Mouse (Mus musculus) T-helper 2 cell (primary cell): ENCODE measurements at regions not wholly inside any gene's neighbourhood (a gene's known extent, or its start where the extent isn't known, plus 50 kb on each side); places are given as distances from the start of the nearest gene placed in this dataset.

Source experiments
- in situ Hi-C: fragments of 300-600 bp; cut with MboI, MseI; formaldehyde crosslinking; loops from one replicate; pipeline ENCODE4 v1.15.1; 2025; ENCODE audit warnings: high pct_unique_total_duplicates

GRCm38 (mm10) chr10:54448352-54449043 is 372.1 kb upstream of the Man1a start:
- in situ Hi-C loops: no loop called here

DNA sequence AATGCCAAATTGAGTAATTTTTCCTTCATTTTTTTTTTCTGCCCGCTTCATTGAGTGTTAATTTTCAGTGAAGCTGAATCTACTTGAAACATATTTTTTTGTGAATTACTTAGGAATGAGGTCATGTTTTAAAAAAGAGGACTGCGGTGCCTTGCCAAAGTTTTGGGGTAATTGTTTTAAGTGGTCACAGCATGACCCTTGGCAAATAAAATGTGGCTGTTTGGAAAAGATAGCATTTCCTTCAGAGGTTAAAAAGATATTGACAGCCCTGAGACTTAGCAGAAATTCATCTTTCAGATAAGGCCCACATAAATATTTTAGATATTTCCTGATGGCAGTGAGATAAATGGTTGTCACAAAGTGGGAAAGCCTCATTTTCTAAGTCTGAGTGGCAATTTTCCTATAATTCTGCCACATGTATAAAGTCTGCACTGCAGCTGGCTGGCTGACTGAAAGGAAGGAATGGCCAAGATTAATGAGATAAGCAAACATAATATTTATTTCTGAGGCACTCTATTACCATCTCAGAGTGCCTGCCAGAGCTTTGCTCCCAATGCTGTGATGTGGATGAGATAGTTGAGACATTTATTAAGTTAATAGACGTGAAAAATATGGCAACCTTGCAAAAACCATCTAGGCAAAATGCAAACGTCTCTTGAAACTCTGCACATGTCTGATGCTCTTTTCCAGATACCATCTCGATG is 327.0 kb upstream of the Man1a start:
- in situ Hi-C loops: no loop called here

GRCm38 (mm10) chr10:54383751-54384150 is 307.3 kb upstream of the Man1a start:
- in situ Hi-C loops: no loop called here

DNA sequence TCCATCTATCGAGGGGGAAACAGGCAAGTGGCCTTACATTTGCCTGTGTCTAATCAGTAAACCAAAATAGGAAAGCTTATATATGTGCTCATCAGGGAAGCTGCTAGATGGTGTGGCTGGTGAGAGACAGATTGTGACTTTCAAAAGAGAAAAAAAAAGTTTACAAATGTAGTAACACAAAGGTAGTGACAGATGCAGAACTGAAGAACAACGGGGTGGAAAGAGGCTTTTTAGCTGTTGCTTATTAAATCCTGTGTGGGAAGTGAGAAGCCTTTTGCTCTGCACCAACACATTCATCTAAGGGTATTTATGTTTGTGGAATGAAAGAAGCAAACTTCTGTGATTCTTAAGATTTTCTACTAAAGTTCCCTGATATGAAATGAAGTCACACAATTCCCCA is 305.1 kb upstream of the Man1a start:
- in situ Hi-C loops: no loop called here

DNA sequence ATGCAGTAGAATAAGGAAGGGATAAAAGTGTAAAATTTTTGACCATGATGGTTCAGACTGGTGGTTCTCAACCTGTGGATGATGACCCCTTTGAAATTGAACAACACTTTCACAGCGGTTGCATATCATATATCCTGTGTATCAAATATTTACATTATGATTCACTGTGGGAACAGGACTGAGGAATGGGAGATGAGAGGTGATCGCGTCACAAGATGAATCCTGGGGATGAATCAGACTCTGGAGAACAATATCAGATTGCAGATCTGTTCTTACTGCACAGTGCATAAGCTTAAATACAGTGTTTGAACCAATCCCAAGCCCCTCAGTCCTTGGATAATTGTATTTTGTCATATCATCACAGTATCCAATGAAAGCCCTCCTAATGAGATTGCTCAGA is 292.7 kb upstream of the Man1a start:
- in situ Hi-C loops: no loop called here

DNA sequence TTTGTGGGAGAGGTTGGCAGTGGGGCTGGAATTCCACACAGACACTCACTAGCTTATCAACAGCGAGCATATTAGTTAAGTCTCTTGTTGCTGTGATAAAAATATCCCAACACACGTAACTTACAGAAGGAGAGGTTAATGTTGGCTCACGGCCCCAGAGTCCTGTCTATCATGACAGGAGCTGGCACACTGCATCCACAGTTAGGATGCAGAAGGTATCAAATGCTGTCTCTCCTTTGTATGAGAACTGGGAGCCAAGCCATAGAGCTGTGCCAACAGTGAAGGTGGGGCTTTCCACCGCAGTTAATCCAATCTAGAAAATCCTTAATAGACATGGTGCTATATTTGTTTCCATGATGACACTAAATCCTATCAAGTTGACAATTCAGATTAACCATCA is 288.9 kb upstream of the Man1a start:
- in situ Hi-C loops: no loop called here

DNA sequence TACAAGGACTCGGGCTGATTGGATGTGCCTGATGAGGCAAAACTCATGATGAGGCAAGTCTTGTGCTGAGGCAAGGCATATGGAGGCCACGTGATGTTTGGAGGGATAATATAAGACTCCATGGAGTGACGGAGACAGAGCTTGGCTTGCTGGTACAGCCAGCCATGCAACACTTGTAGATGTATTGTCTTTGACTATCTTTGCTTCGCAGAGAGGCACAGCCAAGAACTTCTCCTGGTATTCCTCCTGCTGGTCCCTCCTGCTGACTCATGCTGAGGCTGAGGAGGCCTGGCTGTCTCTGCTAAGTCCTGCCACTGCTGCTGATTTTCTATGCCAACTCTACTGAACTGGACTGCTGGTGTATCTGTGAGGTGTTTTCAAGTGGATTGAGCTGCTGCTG is 260.8 kb upstream of the Man1a start:
- in situ Hi-C loops: loop anchor here (10.0 kb wide), 1 partner anchor 1272 kb away; no protein-coding TSS in a partner anchor
